Mouse (Mus musculus): ENCODE measurements around the gene Alox15. TPM values are rescaled to one million over a fixed set of nuclear protein-coding genes. Genes with fewer than 3 reads are reported as not detected.

The Alox15 gene
- polyA plus RNA-seq, 1 experiment, result 1.3 TPM

DNA sequence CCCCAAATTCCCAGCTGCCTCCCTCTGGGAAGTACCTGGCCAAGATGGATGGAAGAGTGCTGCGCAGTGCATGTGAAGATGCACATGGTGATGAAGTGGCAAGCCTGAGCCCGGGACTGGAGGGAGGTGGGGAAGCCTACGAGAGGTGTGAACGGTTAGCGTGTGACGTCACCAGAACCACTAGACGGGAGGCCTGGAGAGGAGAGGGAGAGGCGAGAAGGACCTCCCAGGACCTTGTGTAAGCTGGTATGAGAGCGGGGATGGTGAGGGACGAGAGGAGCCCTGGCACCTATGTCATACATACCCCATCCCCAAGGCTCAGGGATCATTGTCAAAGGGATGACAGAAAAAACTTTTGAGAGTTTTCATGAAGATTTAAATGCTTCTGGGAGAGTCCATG, 6.8 kb downstream of the Alox15 start:
- Histone ChIP-seq H3K36me3 (ENCODE audit: control insufficient read depth, insufficient read depth, low read length) (no peaks in the 10 kb centered on the region), H3K27ac (ENCODE audit: control insufficient read depth, insufficient read depth, low read depth, low read length) (no peak overlapping the region), H3K27me3 (ENCODE audit: control insufficient read depth, insufficient read depth, low read length) (no peaks in the 10 kb centered on the region), H3K4me1 (ENCODE audit: control insufficient read depth, insufficient read depth, low read length) (no peaks in the 10 kb centered on the region), H3K4me3 (ENCODE audit: control insufficient read depth, low read depth, low read length) (no peak overlapping the region)
- TF ChIP-seq POLR2A (IDR thresholded peaks at IDR 0.05; ENCODE audit: control insufficient read depth, low read depth, low read length) (no peak), CTCF (IDR thresholded peaks at IDR 0.05; ENCODE audit: control insufficient read depth, insufficient read depth, insufficient replicate concordance, low read depth, low read length) (no peak)

DNA sequence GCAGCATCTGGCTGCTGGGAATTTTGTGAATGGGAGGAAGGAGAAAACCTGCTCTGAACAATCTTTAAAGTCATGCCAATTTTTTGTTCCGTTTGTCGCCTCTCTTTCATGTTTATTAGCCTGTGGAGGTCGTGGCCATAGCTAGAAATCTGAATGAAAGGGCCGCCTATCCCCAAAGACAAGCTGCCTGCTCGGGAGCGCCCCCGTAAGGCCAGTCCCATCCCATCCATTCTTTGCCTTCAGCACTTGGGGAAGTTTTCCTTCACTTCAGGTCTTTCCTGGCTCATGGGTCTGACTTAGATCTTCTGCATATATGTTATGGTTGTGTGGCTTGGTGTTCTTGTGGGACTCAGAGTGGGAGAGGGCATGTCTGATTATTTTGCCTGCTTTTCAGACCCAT, 12.3 kb downstream of the Alox15 start:
- Histone ChIP-seq H3K4me3 (ENCODE audit: control insufficient read depth, low read depth, low read length) (no peak overlapping the region), H3K27ac (ENCODE audit: control insufficient read depth, insufficient read depth, low read depth, low read length) (no peak overlapping the region), H3K27me3 (ENCODE audit: control insufficient read depth, insufficient read depth, low read length) (no peaks in the 10 kb centered on the region), H3K4me1 (ENCODE audit: control insufficient read depth, insufficient read depth, low read length) (no peaks in the 10 kb centered on the region), H3K36me3 (ENCODE audit: control insufficient read depth, insufficient read depth, low read length) (no peaks in the 10 kb centered on the region)
- TF ChIP-seq CTCF (IDR thresholded peaks at IDR 0.05; ENCODE audit: control insufficient read depth, insufficient read depth, insufficient replicate concordance, low read depth, low read length) (peak; percentile 29; the same call in 1 of the 2 replicates), POLR2A (IDR thresholded peaks at IDR 0.05; ENCODE audit: control insufficient read depth, low read depth, low read length) (no peak)

DNA sequence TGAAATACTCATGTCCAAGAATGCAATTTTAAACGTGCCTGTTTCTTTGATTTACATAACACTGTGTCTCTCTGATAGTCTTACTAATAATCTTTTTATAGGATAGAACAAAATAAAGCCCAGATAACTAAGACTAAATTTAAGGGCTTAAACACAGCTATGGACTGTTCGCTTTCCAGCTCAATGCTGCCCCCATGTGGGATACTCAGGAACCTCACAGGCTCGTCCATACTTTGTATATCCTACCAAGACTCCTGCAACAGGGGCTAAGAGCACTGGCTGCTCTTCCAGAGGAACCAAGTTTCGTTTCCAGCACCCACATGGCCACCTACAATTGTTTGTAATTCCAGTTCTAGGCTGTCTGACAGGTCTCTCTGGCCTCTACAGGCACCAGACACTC, 17.4 kb downstream of the Alox15 start:
- H3K27me3 ChIP-seq (ENCODE audit: control insufficient read depth, insufficient read depth, low read length), result no peaks in the 10 kb centered on the region
- H3K27ac ChIP-seq (ENCODE audit: control insufficient read depth, insufficient read depth, low read depth, low read length), result no peak overlapping the region

GRCm38 (mm10) chr11:70324726-70325125, 27.1 kb downstream of the Alox15 start:
- no peak overlapping the region for H3K27ac ChIP-seq (ENCODE audit: control insufficient read depth, insufficient read depth, low read depth, low read length)
- H3K27me3 ChIP-seq (ENCODE audit: control insufficient read depth, insufficient read depth, low read length), result no peaks in the 10 kb centered on the region; the same call in 1 of the 2 replicates
- no peak overlapping the region for H3K4me3 ChIP-seq (ENCODE audit: control insufficient read depth, low read depth, low read length)
- H3K36me3 ChIP-seq (ENCODE audit: control insufficient read depth, insufficient read depth, low read length), result no peaks in the 10 kb centered on the region
- peaks cover 7% of the 10 kb centered on the region for H3K4me1 ChIP-seq (ENCODE audit: control insufficient read depth, insufficient read depth, low read length)
- no peak for TF ChIP-seq CTCF (IDR thresholded peaks at IDR 0.05; ENCODE audit: control insufficient read depth, insufficient read depth, insufficient replicate concordance, low read depth, low read length)
- TF ChIP-seq POLR2A (IDR thresholded peaks at IDR 0.05; ENCODE audit: control insufficient read depth, low read depth, low read length), result no peak

More for the DNA sequence above, 17.4 kb downstream of the Alox15 start:
- TF ChIP-seq POLR2A (IDR thresholded peaks at IDR 0.05; ENCODE audit: control insufficient read depth, low read depth, low read length), result no peak
- peak; percentile 47; the same call in 1 of the 2 replicates for TF ChIP-seq CTCF (IDR thresholded peaks at IDR 0.05; ENCODE audit: control insufficient read depth, insufficient read depth, insufficient replicate concordance, low read depth, low read length)
- Histone ChIP-seq H3K36me3 (ENCODE audit: control insufficient read depth, insufficient read depth, low read length) (no peaks in the 10 kb centered on the region), H3K4me1 (ENCODE audit: control insufficient read depth, insufficient read depth, low read length) (no peaks in the 10 kb centered on the region; the same call in 1 of the 2 replicates), H3K4me3 (ENCODE audit: control insufficient read depth, low read depth, low read length) (no peak overlapping the region)

DNA sequence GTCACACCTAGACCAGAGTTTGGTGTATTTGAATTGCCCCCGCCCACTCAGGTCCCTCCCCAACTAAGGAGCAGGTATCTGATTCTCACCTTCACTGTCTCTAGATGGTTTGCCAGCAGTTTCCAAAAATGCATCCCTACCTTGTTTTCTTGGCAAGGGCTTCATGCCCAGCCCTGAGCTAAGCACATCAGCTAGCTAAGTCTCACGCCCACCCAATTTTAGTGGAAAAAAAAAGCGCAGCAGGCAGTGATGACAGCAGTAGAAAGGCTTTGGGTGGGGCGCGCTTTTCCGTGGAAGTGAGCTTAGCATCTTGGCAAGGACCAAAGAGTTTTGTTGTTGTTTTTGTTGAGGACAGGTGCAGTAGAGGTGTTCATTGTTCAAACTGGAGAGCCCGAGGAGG, 29.3 kb downstream of the Alox15 start, which contains the start of gene Alox12e:
Alox12e (minus strand) TSS at position 101 of the 400 bp plus-strand sequence.
- no peak within 1 kb of the TSS for H3K27ac ChIP-seq (ENCODE audit: control insufficient read depth, insufficient read depth, low read depth, low read length)
- no peaks in the 10 kb centered on the region for H3K36me3 ChIP-seq (ENCODE audit: control insufficient read depth, insufficient read depth, low read length)
- peaks cover 7% of the 10 kb centered on the region for H3K4me1 ChIP-seq (ENCODE audit: control insufficient read depth, insufficient read depth, low read length)
- no peak within 1 kb of the TSS for H3K4me3 ChIP-seq (ENCODE audit: control insufficient read depth, low read depth, low read length)
- H3K27me3 ChIP-seq (ENCODE audit: control insufficient read depth, insufficient read depth, low read length), result no peaks in the 10 kb centered on the region; the same call in 1 of the 2 replicates
- TF ChIP-seq POLR2A (IDR thresholded peaks at IDR 0.05; ENCODE audit: control insufficient read depth, low read depth, low read length) (no peak), CTCF (IDR thresholded peaks at IDR 0.05; ENCODE audit: control insufficient read depth, insufficient read depth, insufficient replicate concordance, low read depth, low read length) (no peak)

DNA sequence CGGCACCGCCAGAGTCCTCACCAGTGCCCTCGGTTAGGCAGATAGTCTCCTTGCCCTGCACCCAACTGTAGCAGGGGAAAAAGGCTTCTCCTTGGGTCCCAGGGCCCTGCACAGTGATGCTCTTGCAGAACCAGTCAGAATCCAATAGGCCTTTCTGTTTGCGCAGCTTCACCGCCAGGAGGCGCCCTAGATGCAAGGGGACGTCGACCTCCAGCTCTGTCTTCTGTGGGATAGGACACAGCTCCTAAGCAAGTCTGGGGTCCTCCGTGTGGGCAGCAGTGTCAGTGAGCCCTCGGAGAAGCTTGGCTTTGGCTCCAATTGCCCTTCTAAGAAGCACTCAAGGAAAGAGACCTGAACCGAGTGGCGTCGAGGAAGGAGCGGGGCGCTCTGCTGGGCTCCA, 30.2 kb downstream of the Alox15 start:
- H3K36me3 ChIP-seq (ENCODE audit: control insufficient read depth, insufficient read depth, low read length), result no peaks in the 10 kb centered on the region
- no peaks in the 10 kb centered on the region; the same call in 1 of the 2 replicates for H3K27me3 ChIP-seq (ENCODE audit: control insufficient read depth, insufficient read depth, low read length)
- H3K4me1 ChIP-seq (ENCODE audit: control insufficient read depth, insufficient read depth, low read length), result peaks cover 7% of the 10 kb centered on the region
- H3K4me3 ChIP-seq (ENCODE audit: control insufficient read depth, low read depth, low read length), result no peak overlapping the region
- peak; percentile 92 for TF ChIP-seq CTCF (IDR thresholded peaks at IDR 0.05; ENCODE audit: control insufficient read depth, insufficient read depth, insufficient replicate concordance, low read depth, low read length)
- TF ChIP-seq POLR2A (IDR thresholded peaks at IDR 0.05; ENCODE audit: control insufficient read depth, low read depth, low read length), result no peak
- no peak overlapping the region for H3K27ac ChIP-seq (ENCODE audit: control insufficient read depth, insufficient read depth, low read depth, low read length)

DNA sequence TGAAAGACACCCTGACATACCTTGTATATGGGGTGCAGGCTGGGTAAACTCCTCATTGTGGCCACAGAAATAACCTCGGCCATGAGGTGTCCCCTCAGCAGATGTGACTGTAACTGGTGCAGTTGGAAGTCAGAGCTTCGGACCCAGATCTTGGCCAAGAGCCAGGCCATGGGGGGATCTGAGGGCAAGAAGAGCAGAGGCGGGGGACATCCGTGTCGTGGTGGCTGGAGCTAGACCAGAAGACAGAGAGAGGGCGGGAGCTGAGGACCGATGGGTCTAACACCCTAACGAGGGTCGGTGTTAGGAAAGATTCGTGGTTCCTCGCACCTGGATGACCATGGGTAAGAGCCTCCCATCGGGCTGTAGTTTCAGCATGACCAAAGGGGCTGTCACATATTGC, 32.2 kb downstream of the Alox15 start:
- Histone ChIP-seq H3K27ac (ENCODE audit: control insufficient read depth, insufficient read depth, low read depth, low read length) (no peak overlapping the region), H3K4me1 (ENCODE audit: control insufficient read depth, insufficient read depth, low read length) (peaks cover 7% of the 10 kb centered on the region), H3K4me3 (ENCODE audit: control insufficient read depth, low read depth, low read length) (peak overlapping the region; percentile 15), H3K36me3 (ENCODE audit: control insufficient read depth, insufficient read depth, low read length) (no peaks in the 10 kb centered on the region), H3K27me3 (ENCODE audit: control insufficient read depth, insufficient read depth, low read length) (no peaks in the 10 kb centered on the region; the same call in 1 of the 2 replicates)
- TF ChIP-seq CTCF (IDR thresholded peaks at IDR 0.05; ENCODE audit: control insufficient read depth, insufficient read depth, insufficient replicate concordance, low read depth, low read length) (no peak), POLR2A (IDR thresholded peaks at IDR 0.05; ENCODE audit: control insufficient read depth, low read depth, low read length) (no peak)

Measured in testis, adult 2 months (tissue).